Mouse (Mus musculus) neural tube, embryonic 11.5 days (tissue): ENCODE measurements around the gene Apof. TPM values are rescaled to one million over a fixed set of nuclear protein-coding genes. Genes with fewer than 3 reads are reported as not detected.
"Not testable (repeated sequence)": the region's sequence is repeated elsewhere in the genome, so short reads cannot be mapped to it uniquely, and the experiment has no call there.

Source experiments
- ATAC-seq: fragments of 200-750 bp; cut with Nextera tagmentation; 2 replicates; pipeline ENCODE4 v1.8.0; 2017; ENCODE audit warnings: moderate number of reproducible peaks, mild to moderate bottlenecking, moderate TSS enrichment, moderate library complexity; ENCODE audit not compliant: insufficient read depth, low FRiP score, low TSS enrichment
- DNase-seq: peaks from one replicate; pipeline ENCODE4 v3.0.0-alpha.2; 2015; ENCODE audit warnings: low spot score
- H3K27ac ChIP-seq: fragments of 300-500 bp; sonication (generic); 2 replicates; pipeline ENCODE4 v1.5.1; 2014; ENCODE audit warnings: low read depth, mild to moderate bottlenecking, low read length
- H3K27me3 ChIP-seq: fragments of 300-500 bp; sonication (generic); 2 replicates; pipeline ENCODE4 v1.6.1; 2014; ENCODE audit warnings: mild to moderate bottlenecking, low read length, mixed read lengths; ENCODE audit not compliant: control insufficient read depth, insufficient read depth
- H3K36me3 ChIP-seq: fragments of 300-500 bp; sonication (generic); 2 replicates; pipeline ENCODE4 v1.6.1; 2014; ENCODE audit warnings: mild to moderate bottlenecking, low read length, moderate library complexity, mixed read lengths; ENCODE audit not compliant: control insufficient read depth, insufficient read depth
- H3K4me1 ChIP-seq: fragments of 300-500 bp; sonication (generic); 2 replicates; pipeline ENCODE4 v1.6.1; 2014; ENCODE audit warnings: low read length, mixed read lengths; ENCODE audit not compliant: control insufficient read depth, insufficient read depth
- H3K4me2 ChIP-seq: fragments of 300-500 bp; sonication (generic); 2 replicates; pipeline ENCODE4 v1.6.1; 2014; ENCODE audit warnings: low read depth, mild to moderate bottlenecking, moderate library complexity
- H3K4me3 ChIP-seq: fragments of 300-500 bp; sonication (generic); 2 replicates; pipeline ENCODE4 v1.5.1; 2014; ENCODE audit warnings: low read depth, low read length
- H3K9ac ChIP-seq: fragments of 300-500 bp; sonication (generic); 2 replicates; pipeline ENCODE4 v1.6.1; 2014; ENCODE audit warnings: mild to moderate bottlenecking, low read length
- H3K9me3 ChIP-seq: fragments of 300-500 bp; sonication (generic); 2 replicates; pipeline ENCODE4 v1.6.1; 2016; ENCODE audit warnings: low read length; ENCODE audit not compliant: control insufficient read depth
- WGBS: fragments of 180-500 bp; shearing (Covaris S2); extraction: QIAGEN DNeasy Blood & Tissue Kit; methylation state at CpG from one replicate; pipeline ENCODE4 v1.1.7; 2014; 5-methylcytosine and 5-hydroxymethylcytosine counted together
- polyA plus RNA-seq: library from polyadenylated mRNA; unstranded; fragments of >200 nt; fragmentation: Nextera tagmentation; extraction: Ambion mirVana; gene quantifications from 2 replicates; pipeline ENCODE4 v1.2.1, GENCODE M21; 2014

The Apof gene
- polyA plus RNA-seq, 1 experiment from 2014 or later = not detected

GRCm38 (mm10) chr10:128263393-128264310 lies 4.8 kb upstream of the Apof start:
- DNase-seq (no peak), ATAC-seq (no peak)
- Histone ChIP-seq H3K9me3 (no peaks in the 10 kb centered on the region), H3K27ac (no peak overlapping the region), H3K36me3 (no peaks in the 10 kb centered on the region), H3K27me3 (no peaks in the 10 kb centered on the region), H3K4me1 (no peaks in the 10 kb centered on the region), H3K4me2 (no peak overlapping the region), H3K9ac (no peak overlapping the region), H3K4me3 (no peak overlapping the region)
- 78% methylated on average over 6 of the region's 6 CpGs for WGBS

GRCm38 (mm10) chr10:128269206-128269910 lies 887 bp downstream of the Apof start:
- H3K4me3 ChIP-seq = no peak overlapping the region
- no peaks in the 10 kb centered on the region for H3K4me1 ChIP-seq
- H3K27ac ChIP-seq = no peak overlapping the region
- H3K36me3 ChIP-seq = no peaks in the 10 kb centered on the region
- no peaks in the 10 kb centered on the region for H3K27me3 ChIP-seq
- no peaks in the 10 kb centered on the region for H3K9me3 ChIP-seq
- DNase-seq = no peak
- no peak for ATAC-seq
- whole genome bisulfite sequencing = 88% methylated on average over 16 of the region's 16 CpGs
- no peak overlapping the region for H3K9ac ChIP-seq
- H3K4me2 ChIP-seq = no peak overlapping the region; the same call in 1 of the 2 replicates

GRCm38 (mm10) chr10:128270287-128270841 lies 1.9 kb downstream of the Apof start, which contains the start of gene Stat2:
Gene Stat2 (plus strand): TSS chr10:128270559.
- H3K27me3 ChIP-seq = no peaks in the 10 kb centered on the region
- H3K27ac ChIP-seq = peak within 1 kb of the TSS; percentile 60; the same call in 1 of the 2 replicates
- ATAC-seq (peak; percentile 99), DNase-seq (peak; percentile 96)
- H3K4me2 ChIP-seq = peak within 1 kb of the TSS; percentile 57
- H3K4me3 ChIP-seq = peak within 1 kb of the TSS; percentile 76
- WGBS = under 1% methylated on average over 43 of the region's 43 CpGs
- no peaks in the 10 kb centered on the region for H3K36me3 ChIP-seq
- peak within 1 kb of the TSS; percentile 82 for H3K9ac ChIP-seq
- no peaks in the 10 kb centered on the region for H3K9me3 ChIP-seq
- H3K4me1 ChIP-seq = no peaks in the 10 kb centered on the region

- ATAC-seq (no peak), DNase-seq (no peak)
- H3K4me2 ChIP-seq = peak overlapping the region; percentile 51
- H3K36me3 ChIP-seq = no peaks in the 10 kb centered on the region
- no peaks in the 10 kb centered on the region for H3K9me3 ChIP-seq
- no peaks in the 10 kb centered on the region for H3K27me3 ChIP-seq
- H3K4me1 ChIP-seq = no peaks in the 10 kb centered on the region
- H3K4me3 ChIP-seq = peak overlapping the region; percentile 76
- H3K27ac ChIP-seq = peak overlapping the region; percentile 60; the same call in 1 of the 2 replicates
- WGBS = 42% methylated on average over 7 of the region's 7 CpGs
- H3K9ac ChIP-seq = peak overlapping the region; percentile 82
Observed at GRCm38 (mm10) chr10:128270866-128271265, 2.4 kb downstream of the Apof start.

GRCm38 (mm10) chr10:128271883-128272282 lies 3.4 kb downstream of the Apof start:
- WGBS = 68% methylated on average over 2 of the region's 2 CpGs
- H3K36me3 ChIP-seq = no peaks in the 10 kb centered on the region
- no peak overlapping the region for H3K4me2 ChIP-seq
- H3K9ac ChIP-seq = no peak overlapping the region
- no peaks in the 10 kb centered on the region for H3K27me3 ChIP-seq
- DNase-seq (no peak), ATAC-seq (no peak)
- no peak overlapping the region for H3K4me3 ChIP-seq
- no peaks in the 10 kb centered on the region for H3K9me3 ChIP-seq
- no peaks in the 10 kb centered on the region for H3K4me1 ChIP-seq
- H3K27ac ChIP-seq = no peak overlapping the region

- H3K9me3 ChIP-seq, H3K4me2 ChIP-seq, H3K27me3 ChIP-seq, H3K4me1 ChIP-seq, ATAC-seq, DNase-seq, H3K9ac ChIP-seq, H3K36me3 ChIP-seq, H3K27ac ChIP-seq, H3K4me3 ChIP-seq: not testable (repeated sequence)
- 91% methylated on average over 4 of the region's 7 CpGs for WGBS
Observed at GRCm38 (mm10) chr10:128272819-128273439, 4.5 kb downstream of the Apof start.

- 80% methylated on average over 1 of the region's 1 CpGs for WGBS
- not testable (repeated sequence) for H3K27ac ChIP-seq, H3K27me3 ChIP-seq, ATAC-seq, H3K9me3 ChIP-seq, H3K4me1 ChIP-seq, H3K4me2 ChIP-seq, H3K9ac ChIP-seq, H3K4me3 ChIP-seq, H3K36me3 ChIP-seq, DNase-seq
Observed at GRCm38 (mm10) chr10:128275374-128275773, 6.9 kb downstream of the Apof start.

GRCm38 (mm10) chr10:128278158-128278557 lies 9.7 kb downstream of the Apof start:
- ATAC-seq (no peak), DNase-seq (no peak)
- 50% methylated on average over 6 of the region's 6 CpGs for WGBS
- Histone ChIP-seq H3K9ac (no peak overlapping the region), H3K9me3 (no peaks in the 10 kb centered on the region), H3K27me3 (no peaks in the 10 kb centered on the region), H3K27ac (no peak overlapping the region), H3K4me2 (no peak overlapping the region), H3K36me3 (peaks cover 4% of the 10 kb centered on the region), H3K4me3 (no peak overlapping the region), H3K4me1 (no peaks in the 10 kb centered on the region)
